Mouse (Mus musculus) neutrophil, adult 83 days (primary cell): Measurements from ENCODE around the gene Zfp609. TPM values are rescaled to one million over a fixed set of nuclear protein-coding genes. Genes with fewer than 3 reads are reported as not detected.

Source experiments
- total RNA-seq, 2 experiments: library from RNA; stranded (reverse); gene quantifications; one replicate each; pipeline ENCODE4 v1.2.4; 2023

Gene Zfp609
- 10 to 100 TPM; 19.8 to 21.8 TPM for total RNA-seq

DNA sequence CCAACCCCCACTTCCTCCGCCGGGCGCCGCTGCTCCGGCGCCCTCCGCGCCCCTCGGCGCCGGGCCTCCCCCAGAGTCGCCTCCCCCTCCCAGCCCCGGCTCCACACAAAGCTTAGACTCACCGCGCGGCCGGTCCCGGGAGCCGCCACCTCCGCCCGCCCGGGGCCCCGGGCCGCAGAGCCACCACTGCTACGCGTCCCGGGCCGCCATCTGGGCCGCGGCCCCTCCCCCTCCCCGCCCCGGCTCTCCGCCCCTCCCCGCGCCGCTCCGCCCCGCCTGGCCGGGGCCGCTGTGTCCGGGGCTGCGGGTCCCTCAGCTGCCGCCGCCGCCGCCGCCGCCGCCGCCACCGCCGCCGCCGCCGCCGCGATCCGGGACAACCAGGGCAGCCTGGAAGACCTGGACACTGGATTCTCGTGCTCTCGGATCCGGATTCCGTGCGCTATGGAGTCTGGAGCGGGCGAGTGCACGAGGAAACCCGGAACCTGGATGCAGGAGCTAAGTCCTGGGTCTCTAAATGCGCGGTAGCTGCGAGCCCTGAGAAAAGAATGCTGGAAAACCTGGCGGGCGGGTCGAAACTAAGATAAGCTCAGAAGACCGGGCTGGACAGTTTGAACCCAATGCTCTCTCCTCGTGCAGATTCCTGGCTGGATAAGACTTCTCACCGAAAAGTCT lies at the start of gene Zfp609:
Gene Zfp609 (minus strand): TSS at position 221 of the 672 bp plus-strand sequence.

GRCm38 (mm10) chr9:65667701-65668100 lies 159.7 kb downstream of the Zfp609 start, which contains the start of gene Oaz2:
Gene Oaz2 (plus strand): TSS chr9:65668001.

Other genes with a start within 250 kb of the Zfp609 start
- 100 to 1,000 TPM; 166 to 167 TPM for gene Plekho2, start 247.5 kb downstream of the Zfp609 start, total RNA-seq
- gene Pif1, start 240.4 kb downstream of the Zfp609 start, total RNA-seq: 10 to 100 TPM; 13.5 to 13.9 TPM
- 1 to 10 TPM in 1 of 2 experiments, under 1 TPM in 1; 0.29 to 1.7 TPM for gene Rbpms2, start 197.9 kb downstream of the Zfp609 start, total RNA-seq
- gene Oaz2, start 159.6 kb downstream of the Zfp609 start, total RNA-seq: 10 to 100 TPM; 52.7 to 56.4 TPM
- 10 to 100 TPM; 90.7 to 97.8 TPM for gene Pclaf, start 62.7 kb upstream of the Zfp609 start, total RNA-seq
- gene Trip4, start 81.2 kb upstream of the Zfp609 start, total RNA-seq: 10 to 100 TPM; 26.1 to 27.1 TPM
- 10 to 100 TPM; 36.8 to 41.6 TPM for gene Csnk1g1, start 81.4 kb upstream of the Zfp609 start, total RNA-seq
- 100 to 1,000 TPM; 198 to 217 TPM for gene Ppib, start 232.7 kb upstream of the Zfp609 start, total RNA-seq
- gene Snx22, start 242.2 kb upstream of the Zfp609 start, total RNA-seq: 1 to 10 TPM in 1 of 2 experiments, under 1 TPM in 1; 0.73 to 2.0 TPM